ENCODE assay signal across 7 mouse cellular contexts in genomic region chr3:89997791-89998495, GRCm38 (mm10). TPM values are rescaled to one million over a fixed set of nuclear protein-coding genes. Genes with fewer than 3 reads are reported as not detected.
DNase-seq lines count a peak whose midpoint lies in the region; ATAC-seq and TF ChIP-seq lines count a peak whose summit lies in the region.

No protein-coding gene starts in this region.

- H3K4me3 ChIP-seq in testis, adult 2 months (ENCODE audit: control insufficient read depth, low read depth, low read length) = peak overlapping the region; percentile 87
- H3K4me3 ChIP-seq in forebrain, postnatal 0 days (ENCODE audit: low read depth, low read length) = peak overlapping the region; percentile 77
- H3K4me3 ChIP-seq in lung, embryonic 16.5 days (ENCODE audit: low read length) = peak overlapping the region; percentile 57

- peak overlapping the region; percentile 79 for H3K27ac ChIP-seq in testis, adult 2 months (ENCODE audit: control insufficient read depth, insufficient read depth, low read depth, low read length)
- peak overlapping the region; percentile 92; the same call in 1 of the 2 replicates for H3K27ac ChIP-seq in forebrain, postnatal 0 days (ENCODE audit: low read depth, low read length)
- peak overlapping the region; percentile 97 for H3K27ac ChIP-seq in lung, embryonic 16.5 days (ENCODE audit: low read length)

- WGBS in forebrain, postnatal 0 days = 16% methylated on average over 21 of the region's 23 CpGs
- WGBS in lung, embryonic 16.5 days = 9% methylated on average over 20 of the region's 23 CpGs

- peak overlapping the region; percentile 78 for H3K9ac ChIP-seq in forebrain, postnatal 0 days
- peak overlapping the region; percentile 93 for H3K9ac ChIP-seq in lung, embryonic 16.5 days (ENCODE audit: low read length)

- H3K36me3 ChIP-seq in testis, adult 2 months (ENCODE audit: control insufficient read depth, insufficient read depth, low read length) = peaks cover 4% of the 10 kb centered on the region
- H3K36me3 ChIP-seq in forebrain, postnatal 0 days (ENCODE audit: insufficient read depth) = peaks cover 24% of the 10 kb centered on the region
- peaks cover 18% of the 10 kb centered on the region for H3K36me3 ChIP-seq in lung, embryonic 16.5 days (ENCODE audit: control insufficient read depth, insufficient read depth, low read length)

- no peaks in the 10 kb centered on the region; the same call in 1 of the 2 replicates for H3K4me1 ChIP-seq in testis, adult 2 months (ENCODE audit: control insufficient read depth, insufficient read depth, low read length)
- H3K4me1 ChIP-seq in forebrain, postnatal 0 days (ENCODE audit: insufficient read depth) = peaks cover 11% of the 10 kb centered on the region; the same call in 1 of the 2 replicates
- H3K4me1 ChIP-seq in lung, embryonic 16.5 days (replicated peaks; ENCODE audit: control insufficient read depth, insufficient read depth, low read length) = peaks cover 5% of the 10 kb centered on the region

- no peak for TF ChIP-seq CTCF in testis, adult 2 months (IDR thresholded peaks at IDR 0.05; ENCODE audit: control insufficient read depth, insufficient read depth, insufficient replicate concordance, low read depth, low read length)
- TF ChIP-seq CTCF in forebrain, postnatal 0 days (IDR thresholded peaks at IDR 0.05; ENCODE audit: low read depth) = no peak

- H3K27me3 ChIP-seq in testis, adult 2 months (ENCODE audit: control insufficient read depth, insufficient read depth, low read length) = no peaks in the 10 kb centered on the region
- no peaks in the 10 kb centered on the region for H3K27me3 ChIP-seq in forebrain, postnatal 0 days (ENCODE audit: insufficient read depth, low read length)
- H3K27me3 ChIP-seq in lung, embryonic 16.5 days (ENCODE audit: control insufficient read depth, insufficient read depth, low read depth, low read length) = no peaks in the 10 kb centered on the region

- peak overlapping the region; percentile 62 for H3K4me2 ChIP-seq in forebrain, postnatal 0 days (ENCODE audit: low read depth)
- H3K4me2 ChIP-seq in lung, embryonic 16.5 days (ENCODE audit: low read depth, low read length) = peak overlapping the region; percentile 60

- DNase-seq in testis, postnatal 14 days (ENCODE audit: low spot score) = no peak
- DNase-seq in cerebellum, adult 11-12 months = peak; percentile 17
- peak; percentile 45 for DNase-seq in forebrain, postnatal 0 days
- DNase-seq in layer of hippocampus, adult 11-12 months (ENCODE audit: low spot score) = peak; percentile 20
- DNase-seq in right cerebral cortex, postnatal 10 days (ENCODE audit: low spot score in 2 of 2) = peak; percentile 40 to 53

- no peaks in the 10 kb centered on the region for H3K9me3 ChIP-seq in forebrain, postnatal 0 days (ENCODE audit: low read length)
- H3K9me3 ChIP-seq in lung, embryonic 16.5 days (ENCODE audit: control insufficient read depth, low read length) = no peaks in the 10 kb centered on the region

- ATAC-seq in forebrain, postnatal 0 days = peak; percentile 30; the same call in 1 of the 2 replicates
- peak; percentile 45 for ATAC-seq in lung, embryonic 16.5 days (ENCODE audit: low read depth)

- no peak for TF ChIP-seq POLR2A in testis, adult 2 months (IDR thresholded peaks at IDR 0.05; ENCODE audit: control insufficient read depth, low read depth, low read length)

RNA-seq across cellular contexts. Expression of gene Hax1, which starts 0.6 kb away (rescaled TPM):
- 108 and 116 TPM in 2 replicates for polyA plus RNA-seq in testis, adult 2 months (2012; rRNA removed)
- total RNA-seq in forebrain, postnatal 0 days (2014; rRNA removed) = 43.9 and 59.8 TPM in 2 replicates
- 73.4 and 78.2 TPM in 2 replicates for polyA plus RNA-seq in forebrain, postnatal 0 days (2015; fragmentation: Nextera tagmentation; extraction: Ambion mirVana)
- polyA plus RNA-seq in lung, embryonic 16.5 days (2015; fragmentation: Nextera tagmentation; extraction: Ambion mirVana) = 152 and 155 TPM in 2 replicates

RNA-seq across cellular contexts. Expression of gene Atp8b2, which starts 34.6 kb away (rescaled TPM):
- 26.9 and 39.9 TPM in 2 replicates for polyA plus RNA-seq in testis, adult 2 months (2012; rRNA removed)
- total RNA-seq in forebrain, postnatal 0 days (2014; rRNA removed) = 54.7 and 77.9 TPM in 2 replicates
- 4.8 and 6.2 TPM in 2 replicates for polyA plus RNA-seq in forebrain, postnatal 0 days (2015; fragmentation: Nextera tagmentation; extraction: Ambion mirVana)
- 14.8 and 16.5 TPM in 2 replicates for polyA plus RNA-seq in lung, embryonic 16.5 days (2015; fragmentation: Nextera tagmentation; extraction: Ambion mirVana)

RNA-seq across cellular contexts. Expression of gene 4933434E20Rik, which starts 53.5 kb away (rescaled TPM):
- 122 and 133 TPM in 2 replicates for polyA plus RNA-seq in testis, adult 2 months (2012; rRNA removed)
- total RNA-seq in forebrain, postnatal 0 days (2014; rRNA removed) = 91.3 and 94.7 TPM in 2 replicates
- 213 and 221 TPM in 2 replicates for polyA plus RNA-seq in forebrain, postnatal 0 days (2015; fragmentation: Nextera tagmentation; extraction: Ambion mirVana)
- polyA plus RNA-seq in lung, embryonic 16.5 days (2015; fragmentation: Nextera tagmentation; extraction: Ambion mirVana) = 148 and 168 TPM in 2 replicates

RNA-seq across cellular contexts. Expression of gene Ubap2l, which starts 54.5 kb away (rescaled TPM):
- polyA plus RNA-seq in testis, adult 2 months (2012; rRNA removed) = 200 and 234 TPM in 2 replicates
- total RNA-seq in forebrain, postnatal 0 days (2014; rRNA removed) = 76.9 and 103 TPM in 2 replicates
- 93.8 and 118 TPM in 2 replicates for polyA plus RNA-seq in forebrain, postnatal 0 days (2015; fragmentation: Nextera tagmentation; extraction: Ambion mirVana)
- 166 and 167 TPM in 2 replicates for polyA plus RNA-seq in lung, embryonic 16.5 days (2015; fragmentation: Nextera tagmentation; extraction: Ambion mirVana)
